Mouse (Mus musculus) liver, postnatal 0 days (tissue): Measurements from ENCODE around the gene Syt2.

Experiments used
- CTCF ChIP-seq: sonication (generic); IDR thresholded peaks from 2 replicates; pipeline ENCODE4 v1.5.1; 2016; ENCODE audit warnings: antibody characterized with exemption, low read depth
- EP300 ChIP-seq: IDR thresholded peaks from 2 replicates; pipeline ENCODE4 v1.6.1; 2016; ENCODE audit warnings: antibody characterized with exemption, low read depth, mild to moderate bottlenecking

DNA sequence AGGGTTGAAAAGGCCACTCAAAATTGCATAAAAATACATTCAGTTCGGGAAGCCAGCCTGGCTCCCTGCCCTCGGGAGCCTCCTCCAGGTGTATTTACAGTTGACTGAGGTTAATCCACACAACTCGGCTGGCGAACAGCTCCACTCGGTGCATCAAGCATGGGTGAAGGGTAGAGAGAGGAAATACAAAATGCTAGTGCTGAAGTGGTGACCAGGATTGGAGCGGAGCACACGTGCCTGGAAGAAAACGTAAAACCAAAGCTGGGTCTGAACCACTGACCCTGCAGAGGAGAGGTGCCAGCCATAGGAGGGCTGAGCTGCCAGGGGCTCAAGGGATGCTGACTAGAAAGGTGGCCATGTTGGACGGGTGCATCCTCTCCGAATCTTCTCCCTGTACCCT lies 108.3 kb downstream of the Syt2 start:
- TF ChIP-seq EP300: no peak
- TF ChIP-seq CTCF: no peak
